Mouse (Mus musculus) forelimb bud, embryonic 11.5 days (tissue): Measurements from ENCODE around the gene Stx18.
A peak's percentile ranks its signal among the peaks of the same experiment; 100 is the strongest.

Experiments
- DNase-seq: peaks from one replicate; pipeline ENCODE4 v3.0.0-alpha.2; 2012; ENCODE audit warnings: low read depth, low spot score

Stx18 gene

DNA sequence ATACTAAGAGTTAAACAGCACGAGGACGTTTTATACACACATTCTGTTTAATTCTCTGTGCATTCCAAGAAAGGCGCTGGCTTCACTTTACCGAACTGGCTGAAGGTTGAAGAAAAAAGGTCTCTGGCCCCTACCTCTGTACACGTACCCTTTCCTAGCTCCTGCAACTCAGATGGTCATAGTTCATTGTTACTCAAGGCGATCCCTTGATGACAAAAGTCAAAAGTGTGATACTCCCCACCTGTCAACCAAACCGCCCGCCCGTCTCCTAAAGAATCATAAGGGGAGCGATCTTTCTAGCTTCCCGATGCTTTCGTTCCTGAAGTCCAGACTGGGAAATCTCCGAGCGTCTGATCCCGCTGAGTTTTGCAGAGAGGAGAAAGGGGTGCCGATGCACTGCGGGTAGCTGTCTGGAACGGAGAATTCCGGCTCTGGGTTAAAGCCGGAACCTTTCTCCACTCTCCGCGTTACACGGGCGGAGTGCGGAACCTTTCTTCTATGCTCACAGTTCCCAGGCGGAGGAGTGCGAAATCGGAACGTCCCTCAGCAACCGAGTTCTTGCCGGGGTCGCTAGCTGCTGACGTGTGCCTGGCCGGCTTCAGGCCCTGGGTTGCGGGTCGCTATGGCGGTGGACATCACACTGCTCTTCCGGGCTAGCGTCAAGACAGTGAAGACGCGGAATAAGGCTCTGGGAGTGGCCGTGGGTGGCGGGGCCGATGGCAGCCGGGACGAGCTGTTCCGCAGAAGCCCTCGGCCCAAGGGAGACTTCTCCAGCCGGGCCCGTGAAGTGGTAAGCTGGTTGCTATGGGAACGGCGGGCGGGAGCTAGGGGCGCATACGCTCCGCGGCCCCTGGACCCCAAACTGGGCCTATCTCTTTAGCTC, at the start of gene Stx18:
TSS of gene Stx18 (plus strand) at position 33 of the 883 bp plus-strand sequence.
- peak; percentile 88 for DNase-seq

DNA sequence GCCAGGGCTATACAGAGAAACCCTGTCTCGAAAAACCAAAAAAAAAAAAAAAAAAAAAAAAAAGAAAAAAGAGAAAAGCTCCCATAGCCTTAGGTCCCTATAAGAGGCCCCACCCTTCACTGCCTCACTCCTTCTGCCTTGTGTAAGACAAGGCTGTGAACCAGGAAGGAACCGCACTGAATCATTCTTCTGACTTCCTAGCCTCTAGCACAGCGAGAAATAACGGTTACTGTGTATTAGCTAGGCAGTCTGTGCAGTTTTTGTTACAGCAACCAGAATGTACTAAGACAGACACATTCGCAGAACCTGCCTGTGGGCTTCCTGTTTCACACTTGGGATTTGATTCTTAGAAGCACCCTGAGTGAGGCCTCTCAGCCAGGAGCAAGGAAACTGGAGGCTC, 46.2 kb upstream of the Stx18 start:
- DNase-seq = no peak

- DNase-seq = no peak
Measured at GRCm38 (mm10) chr5:37998805-37999204, 39.7 kb upstream of the Stx18 start.

DNA sequence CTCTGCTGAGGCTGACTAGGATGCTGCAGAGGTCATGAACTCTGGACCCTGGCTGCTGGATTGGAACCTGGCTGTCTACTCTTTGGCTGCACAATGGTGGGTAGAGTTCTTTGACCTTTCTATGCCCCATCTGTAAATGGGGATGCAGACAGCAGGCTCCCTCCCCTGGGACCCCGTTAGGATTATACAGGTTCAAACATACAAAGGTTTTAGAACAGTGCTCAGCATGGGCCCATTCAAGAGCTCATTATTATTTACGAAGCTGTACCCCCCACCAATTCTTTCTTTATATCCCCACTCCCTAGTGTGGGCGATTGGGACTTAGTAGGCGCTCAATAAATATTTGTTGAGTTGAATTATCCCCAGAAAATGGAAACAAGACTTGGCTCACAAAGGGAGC, 36.0 kb upstream of the Stx18 start:
- DNase-seq = no peak

DNA sequence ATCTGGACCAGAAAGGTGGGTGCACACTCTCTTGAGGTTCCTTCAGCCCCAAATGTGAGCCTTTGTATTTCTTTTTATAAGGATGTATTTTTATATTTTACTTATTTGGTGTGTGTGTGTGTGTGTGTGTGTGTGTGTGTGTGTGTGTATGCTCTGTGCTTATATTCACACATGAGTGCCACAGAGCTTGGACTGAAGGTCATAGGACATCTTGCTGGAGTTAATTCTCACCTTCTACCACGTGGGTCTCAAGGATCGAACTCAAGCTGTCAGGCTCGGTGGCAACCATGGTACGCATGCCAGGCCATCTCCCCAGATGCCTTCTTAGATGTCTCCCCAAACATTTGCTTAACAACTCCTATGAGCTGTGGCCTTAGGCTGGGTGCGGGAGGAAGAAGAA, 33.8 kb upstream of the Stx18 start:
- DNase-seq = no peak

GRCm38 (mm10) chr5:38006415-38007347, 31.9 kb upstream of the Stx18 start:
- no peak for DNase-seq

DNA sequence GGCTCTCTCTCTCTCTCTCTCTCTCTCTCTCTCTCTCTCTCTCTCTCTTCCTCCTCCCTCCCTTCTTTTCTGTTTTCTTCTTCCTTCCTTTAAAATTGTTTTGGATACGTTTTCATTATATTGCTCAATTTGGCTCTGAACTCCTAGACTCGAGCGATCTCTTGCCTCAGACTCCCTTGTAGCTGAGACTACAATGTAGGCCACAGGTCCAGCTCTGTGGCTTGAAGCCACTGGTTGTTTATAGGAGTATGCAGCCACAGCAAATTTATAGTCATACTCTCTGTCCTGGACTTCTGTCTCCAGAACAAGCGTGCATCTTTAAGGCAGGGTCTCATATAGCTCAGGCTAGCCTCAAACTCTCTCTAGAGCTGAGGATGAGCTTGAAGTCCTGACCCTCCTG, 29.5 kb upstream of the Stx18 start:
- DNase-seq = no peak

DNA sequence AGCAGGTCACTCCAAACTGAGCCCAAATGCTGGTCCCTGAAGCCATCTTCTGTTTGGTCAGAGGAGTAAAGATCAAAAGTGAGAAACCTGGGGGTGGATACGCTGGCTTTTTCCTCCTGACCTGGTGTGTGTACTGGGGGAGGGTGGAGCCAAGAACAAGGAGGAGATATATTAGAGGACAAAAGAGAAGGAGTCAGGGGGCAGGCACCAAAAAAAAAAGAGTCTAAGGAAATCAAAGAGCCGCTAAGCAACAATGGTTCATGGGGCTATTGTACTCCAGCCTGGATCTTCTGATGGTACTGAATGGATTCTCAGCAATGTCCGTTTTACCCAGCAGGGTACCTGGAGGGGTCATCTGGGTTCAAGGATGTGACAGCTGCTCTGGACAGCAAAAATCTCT, 23.6 kb upstream of the Stx18 start:
- no peak for DNase-seq

DNA sequence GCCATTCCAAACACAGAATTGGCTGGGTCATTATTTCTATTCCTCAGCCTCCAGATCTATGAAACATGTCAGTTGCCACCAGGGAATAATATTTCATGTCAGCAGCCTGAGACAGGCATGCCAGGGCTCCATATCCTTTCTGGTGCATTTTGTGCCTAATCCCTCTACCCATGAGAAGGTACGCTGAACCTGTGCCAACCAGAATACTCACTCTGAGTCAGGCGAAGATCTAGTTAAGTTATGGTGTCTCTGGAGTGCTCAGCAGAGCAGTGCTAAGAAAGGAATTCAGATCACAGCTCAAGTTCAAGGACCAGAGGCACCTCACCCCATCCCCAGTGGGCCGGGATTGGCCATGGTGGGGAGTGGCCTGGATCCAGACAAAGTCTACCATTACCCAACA, 21.6 kb upstream of the Stx18 start:
- no peak for DNase-seq

GRCm38 (mm10) chr5:38027656-38028055, 10.9 kb upstream of the Stx18 start:
- DNase-seq = peak; percentile 24

- no peak for DNase-seq
Measured at GRCm38 (mm10) chr5:38038274-38038673, 268 bp upstream of the Stx18 start.

DNA sequence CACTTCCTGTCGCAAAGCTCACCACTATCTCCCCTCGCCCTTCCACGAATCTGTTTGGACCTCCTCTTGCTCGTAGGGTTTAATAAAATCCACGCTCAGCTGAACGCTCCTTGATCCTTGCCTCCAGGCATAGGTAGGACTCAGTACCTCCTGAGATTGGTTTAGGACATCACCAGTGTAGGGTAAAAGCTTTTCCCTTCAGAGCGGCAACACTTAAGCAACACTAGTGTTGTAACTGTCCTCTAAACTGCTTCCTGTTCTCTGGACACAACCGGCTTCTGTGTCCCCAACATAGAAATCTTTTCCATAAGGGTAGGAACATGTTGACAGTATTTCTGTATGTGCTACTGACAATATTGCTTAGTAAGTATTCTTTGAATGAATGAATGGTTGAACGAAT, 1.3 kb downstream of the Stx18 start:
- no peak for DNase-seq

GRCm38 (mm10) chr5:38044923-38045322, 6.4 kb downstream of the Stx18 start:
- DNase-seq = no peak

DNA sequence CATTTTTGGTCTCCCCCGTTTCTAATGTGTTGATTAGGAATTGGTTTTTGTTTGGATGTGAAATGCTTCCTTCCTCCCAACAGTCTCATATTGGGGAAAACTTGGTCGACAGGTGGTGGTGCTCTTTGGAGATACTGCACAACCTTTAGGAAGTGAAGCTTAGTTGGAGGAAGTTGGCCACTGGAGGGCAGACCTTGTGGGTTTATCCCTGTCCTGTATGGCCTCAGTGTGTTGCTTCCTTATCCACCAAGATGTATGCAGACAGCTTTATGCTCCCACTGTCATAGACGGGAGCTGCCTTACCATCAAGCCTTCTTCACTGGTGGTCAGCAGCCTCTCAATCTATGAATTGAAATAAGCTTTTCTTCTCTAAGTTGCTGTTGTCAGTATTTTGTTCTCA, 9.6 kb downstream of the Stx18 start:
- no peak for DNase-seq

- peak; percentile 17 for DNase-seq
Measured at GRCm38 (mm10) chr5:38061051-38061450, 22.5 kb downstream of the Stx18 start.

DNA sequence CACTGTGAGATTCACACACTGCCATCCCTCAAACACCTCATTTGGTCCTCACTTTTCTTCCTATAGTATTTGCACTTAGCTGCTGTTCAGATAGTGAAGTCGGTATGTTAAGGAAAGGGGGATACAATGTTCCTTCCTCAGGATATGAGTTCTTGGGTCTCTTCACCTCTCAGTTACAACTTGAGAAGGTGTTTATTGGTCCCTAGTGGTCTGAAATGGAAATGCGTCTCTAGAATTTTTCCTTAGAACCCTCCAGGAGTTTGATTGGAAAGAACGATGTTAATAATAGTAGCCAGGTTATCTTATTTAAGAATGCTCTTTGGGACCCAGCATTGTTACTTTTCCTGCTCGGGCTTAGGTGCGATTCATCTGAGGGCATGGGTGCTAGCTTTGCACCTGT, 24.2 kb downstream of the Stx18 start:
- DNase-seq = peak; percentile 46

DNA sequence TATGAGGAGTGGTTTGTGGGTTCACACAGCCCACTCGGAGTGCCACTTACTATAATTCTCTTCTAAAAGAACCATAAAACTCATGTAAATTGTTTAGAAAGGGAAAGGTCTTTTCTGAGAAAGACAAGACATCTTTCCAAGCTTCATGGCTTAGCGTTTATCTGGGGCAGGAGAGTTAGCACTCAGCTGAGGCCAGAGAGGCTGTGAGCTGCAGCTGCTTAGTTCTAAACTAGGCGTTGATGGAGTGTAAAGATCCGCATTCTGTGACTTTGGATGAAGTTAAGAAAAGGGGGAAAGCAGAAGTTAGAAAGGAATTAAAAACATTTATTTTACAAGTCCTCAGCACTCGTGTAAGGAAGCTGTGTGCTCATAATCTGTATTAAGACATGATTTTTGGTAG, 24.8 kb downstream of the Stx18 start:
- DNase-seq = no peak

GRCm38 (mm10) chr5:38064043-38064575, 25.6 kb downstream of the Stx18 start:
- DNase-seq = no peak

DNA sequence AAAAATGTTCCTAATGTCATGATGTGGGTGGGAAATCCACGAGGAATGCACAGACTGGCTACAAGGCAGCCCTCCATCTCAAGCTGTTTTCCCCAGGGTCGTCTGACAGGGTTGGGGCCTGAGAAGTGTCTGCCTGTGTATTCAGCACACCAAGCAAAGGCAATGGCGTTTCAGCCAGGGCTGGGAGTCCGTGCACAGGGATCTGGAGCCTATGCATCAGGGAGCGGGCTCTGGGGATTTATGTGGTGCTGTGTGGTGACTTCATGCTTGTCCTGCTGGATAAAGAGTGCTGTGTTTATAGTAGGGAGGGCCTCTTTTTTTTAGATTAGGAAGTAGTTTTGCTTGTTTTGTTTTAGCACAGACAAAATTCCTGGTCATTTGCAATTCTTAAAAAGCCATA, 26.2 kb downstream of the Stx18 start:
- no peak for DNase-seq

- peak; percentile 29 for DNase-seq
Measured at GRCm38 (mm10) chr5:38065454-38065853, 26.9 kb downstream of the Stx18 start.

GRCm38 (mm10) chr5:38066606-38067005, 28.1 kb downstream of the Stx18 start:
- DNase-seq = no peak

DNA sequence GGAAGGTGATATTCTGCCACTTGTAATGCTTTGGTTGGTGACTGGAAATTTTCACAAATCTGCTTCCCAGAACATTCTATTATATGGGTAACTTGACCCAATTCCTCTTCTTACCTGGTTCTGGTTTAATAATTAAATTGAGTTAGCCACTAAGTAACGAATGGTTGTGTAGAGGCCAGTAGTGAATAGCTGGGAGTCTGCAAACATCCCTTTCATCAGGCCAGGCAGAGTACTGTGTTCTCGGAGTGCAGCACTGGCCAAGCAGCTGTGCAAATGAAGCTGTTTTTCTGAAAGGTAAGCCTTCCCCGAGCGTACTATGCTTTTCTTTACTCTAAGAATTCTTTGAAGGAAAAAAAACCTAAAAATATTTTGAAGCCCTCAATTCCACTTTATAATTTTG, 37.8 kb downstream of the Stx18 start:
- DNase-seq = no peak
